Mouse (Mus musculus) midbrain, embryonic 15.5 days (tissue): Measurements from ENCODE around the gene Fam13a. TPM values are rescaled to one million over a fixed set of nuclear protein-coding genes. Genes with fewer than 3 reads are reported as not detected.

Experiments used
- ATAC-seq: fragments of 200-750 bp; cut with Nextera tagmentation; replicated peaks from 2 replicates; pipeline ENCODE4 v1.8.0; 2017; ENCODE audit warnings: moderate TSS enrichment
- H3K27ac ChIP-seq: fragments of 300-500 bp; sonication (generic); 2 replicates; pipeline ENCODE4 v1.5.1; 2015; ENCODE audit warnings: mild to moderate bottlenecking, inconsistent platforms
- H3K27me3 ChIP-seq: fragments of 300-500 bp; sonication (generic); replicated peaks from 2 replicates; pipeline ENCODE4 v1.6.1; 2015; ENCODE audit warnings: inconsistent platforms
- H3K36me3 ChIP-seq: fragments of 300-500 bp; sonication (generic); replicated peaks from 2 replicates; pipeline ENCODE4 v1.6.1; 2015; ENCODE audit warnings: inconsistent platforms
- H3K4me1 ChIP-seq: fragments of 300-500 bp; sonication (generic); 2 replicates; pipeline ENCODE4 v1.6.1; 2015; ENCODE audit warnings: inconsistent platforms
- H3K4me2 ChIP-seq: fragments of 300-500 bp; sonication (generic); 2 replicates; pipeline ENCODE4 v1.6.1; 2015; ENCODE audit warnings: inconsistent platforms, mild to moderate bottlenecking, moderate library complexity
- H3K4me3 ChIP-seq: fragments of 300-500 bp; sonication (generic); 2 replicates; pipeline ENCODE4 v1.5.1; 2015; ENCODE audit warnings: mild to moderate bottlenecking, inconsistent platforms
- H3K9ac ChIP-seq: fragments of 300-500 bp; sonication (generic); 2 replicates; pipeline ENCODE4 v1.6.1; 2015; ENCODE audit warnings: mild to moderate bottlenecking, inconsistent platforms
- H3K9me3 ChIP-seq: fragments of 300-500 bp; sonication (generic); 2 replicates; pipeline ENCODE4 v1.6.1; 2016; ENCODE audit warnings: inconsistent platforms
- WGBS: fragments of 180-500 bp; shearing (Covaris S2); methylation state at CpG from one replicate; pipeline ENCODE4 v1.1.7; 2015; ENCODE audit warnings: mixed read lengths; 5-methylcytosine and 5-hydroxymethylcytosine counted together
- polyA plus RNA-seq: library from polyadenylated mRNA; unstranded; fragments of >200 nt; fragmentation: Nextera tagmentation; extraction: Ambion mirVana; gene quantifications from 2 replicates; pipeline ENCODE4 v1.2.1, GENCODE M21; 2015

The Fam13a gene
- polyA plus RNA-seq, 1 experiment from 2014 or later, result 12.5 TPM

- ATAC-seq, result no peak
- H3K4me3 ChIP-seq, result no peak overlapping the region
- no peak overlapping the region for H3K9ac ChIP-seq
- no peak overlapping the region for H3K27ac ChIP-seq
- no peaks in the 10 kb centered on the region for H3K4me1 ChIP-seq
- no peak overlapping the region for H3K4me2 ChIP-seq
- WGBS, result 77% methylated on average over 3 of the region's 3 CpGs
- 0 out of 2 replicates have a peak, but pooled peaks cover 7% of the 10 kb centered on the region for H3K36me3 ChIP-seq
- no peaks in the 10 kb centered on the region for H3K27me3 ChIP-seq
- H3K9me3 ChIP-seq, result no peaks in the 10 kb centered on the region
These were observed 127.7 kb downstream of the Fam13a start for GRCm38 (mm10) chr6:58896648-58897047.

DNA sequence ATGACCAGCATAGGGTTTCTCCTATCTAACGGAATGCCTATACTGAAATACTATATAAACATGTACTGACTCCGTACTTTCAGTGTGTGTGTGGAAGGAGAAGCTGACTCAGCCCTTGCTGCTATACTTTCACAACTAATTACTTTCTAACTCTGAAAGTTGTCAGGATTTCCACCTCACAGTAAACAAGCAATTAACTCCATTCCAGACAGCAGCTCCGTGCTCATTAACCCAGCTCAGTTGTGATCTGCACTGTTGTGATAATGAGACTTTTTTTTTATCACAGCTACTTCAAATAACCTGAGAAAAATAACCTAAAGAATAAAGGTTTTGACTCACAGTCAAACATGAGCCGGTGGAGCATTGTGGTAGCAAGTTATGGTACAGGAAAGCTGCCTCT, 129.4 kb downstream of the Fam13a start:
- no peak overlapping the region for H3K9ac ChIP-seq
- H3K4me1 ChIP-seq, result no peaks in the 10 kb centered on the region
- H3K36me3 ChIP-seq, result peaks cover 7% of the 10 kb centered on the region; the same call in 1 of the 2 replicates
- H3K9me3 ChIP-seq, result no peaks in the 10 kb centered on the region
- 86% methylated on average over 4 of the region's 4 CpGs for WGBS
- no peak overlapping the region for H3K27ac ChIP-seq
- H3K4me2 ChIP-seq, result no peak overlapping the region
- ATAC-seq, result no peak
- H3K4me3 ChIP-seq, result no peak overlapping the region
- H3K27me3 ChIP-seq, result no peaks in the 10 kb centered on the region

GRCm38 (mm10) chr6:58893307-58893706, 131.0 kb downstream of the Fam13a start:
- H3K4me1 ChIP-seq, result no peaks in the 10 kb centered on the region
- no peak overlapping the region for H3K27ac ChIP-seq
- ATAC-seq, result no peak
- H3K27me3 ChIP-seq, result no peaks in the 10 kb centered on the region
- peaks cover 7% of the 10 kb centered on the region; the same call in 1 of the 2 replicates for H3K36me3 ChIP-seq
- WGBS, result 92% methylated on average over 6 of the region's 6 CpGs
- no peaks in the 10 kb centered on the region for H3K9me3 ChIP-seq
- no peak overlapping the region for H3K9ac ChIP-seq
- no peak overlapping the region for H3K4me3 ChIP-seq
- no peak overlapping the region for H3K4me2 ChIP-seq

DNA sequence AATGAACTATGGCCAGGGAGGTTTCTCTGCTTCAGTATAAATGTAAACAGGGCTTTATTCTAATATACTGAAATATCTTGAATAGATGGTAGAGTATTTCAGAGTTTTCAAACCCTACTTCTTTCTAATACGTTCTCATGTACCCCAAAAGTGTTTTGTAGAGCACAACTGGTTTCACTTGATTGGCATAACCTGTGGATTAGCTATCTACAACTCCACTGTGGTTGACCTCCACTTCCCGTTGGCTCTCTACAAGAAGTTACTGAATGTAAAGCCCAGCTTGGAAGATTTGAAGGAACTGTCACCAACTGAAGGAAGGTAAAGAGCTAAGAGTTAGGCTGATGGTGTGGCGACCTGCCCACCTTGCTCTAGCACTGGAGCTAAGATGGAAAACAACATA, 134.4 kb downstream of the Fam13a start:
- Histone ChIP-seq H3K27ac (no peak overlapping the region), H3K27me3 (no peaks in the 10 kb centered on the region), H3K36me3 (peaks cover 10% of the 10 kb centered on the region; the same call in 1 of the 2 replicates), H3K4me2 (no peak overlapping the region), H3K9me3 (no peaks in the 10 kb centered on the region), H3K9ac (no peak overlapping the region), H3K4me3 (no peak overlapping the region), H3K4me1 (no peaks in the 10 kb centered on the region)
- 91% methylated on average over 3 of the region's 3 CpGs for WGBS
- ATAC-seq, result no peak

GRCm38 (mm10) chr6:58882271-58882670, 142.1 kb downstream of the Fam13a start:
- H3K9ac ChIP-seq, result no peak overlapping the region
- ATAC-seq, result no peak
- no peak overlapping the region for H3K4me3 ChIP-seq
- peaks cover 4% of the 10 kb centered on the region; the same call in 1 of the 2 replicates for H3K36me3 ChIP-seq
- H3K27me3 ChIP-seq, result no peaks in the 10 kb centered on the region
- no peaks in the 10 kb centered on the region for H3K4me1 ChIP-seq
- H3K4me2 ChIP-seq, result no peak overlapping the region
- H3K9me3 ChIP-seq, result no peaks in the 10 kb centered on the region
- no peak overlapping the region for H3K27ac ChIP-seq
- 80% methylated on average over 6 of the region's 6 CpGs for WGBS

Other genes with a start within 250 kb of the Fam13a start
- gene Herc3, start 193.1 kb downstream of the Fam13a start, polyA plus RNA-seq, result 28.4 and 31.3 TPM in 2 replicates
- gene Nap1l5, start 117.5 kb downstream of the Fam13a start, polyA plus RNA-seq, result 247 and 248 TPM in 2 replicates
- gene Tigd2, start 184.3 kb upstream of the Fam13a start, polyA plus RNA-seq, result 11.5 TPM in 2 replicates